In the genomic region with DNA sequence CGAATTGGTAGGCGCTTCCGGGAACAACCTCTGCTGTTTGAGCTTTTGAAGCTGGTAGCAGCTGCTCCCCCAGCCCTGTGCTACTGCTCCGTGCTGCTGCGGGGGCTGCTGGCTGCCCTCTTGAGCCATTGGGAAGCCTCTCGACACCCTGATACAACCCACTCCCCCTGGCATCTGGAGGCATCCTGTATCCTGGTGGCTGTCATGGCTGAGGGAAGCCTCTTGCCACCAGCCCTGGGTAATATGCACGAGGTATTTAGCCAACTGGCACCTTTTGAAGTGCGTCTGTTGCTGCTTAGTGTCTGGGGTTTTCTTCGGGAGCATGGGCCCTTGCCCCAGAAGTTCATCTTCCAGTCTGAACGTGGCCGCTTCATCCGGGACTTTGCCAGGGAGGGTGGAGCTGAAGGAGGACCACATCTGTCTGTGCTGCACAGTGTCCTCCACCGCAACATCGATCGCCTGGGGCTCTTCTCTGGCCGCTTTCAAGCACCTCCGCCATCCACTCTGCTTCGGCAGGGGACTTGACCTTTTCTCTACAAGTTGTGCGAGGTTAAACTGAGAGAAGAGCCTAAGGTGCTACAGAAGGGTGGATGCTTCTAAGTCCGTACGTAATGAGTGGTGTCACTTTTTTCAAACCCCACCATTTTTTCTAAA, we compare ENCODE assay signal across 9 mouse cellular contexts. TPM values are rescaled to one million over a fixed set of nuclear protein-coding genes. Genes with fewer than 3 reads are reported as not detected.
DNase-seq lines count a peak whose midpoint lies in the region; ATAC-seq and TF ChIP-seq lines count a peak whose summit lies in the region.
"Not testable (repeated sequence)": the region's sequence is repeated elsewhere in the genome, so short reads cannot be mapped to it uniquely, and the experiment has no call there.
"Had no signal": no experiment of that assay in that cellular context is flagged by ENCODE, and none has a peak within 500 bp of the region (broad histone marks: within the 10 kb centered on the region; RNA-seq: fewer than 3 reads in every experiment).

No protein-coding gene starts in this region.

- peak overlapping the region; percentile 68 for H3K9ac ChIP-seq in heart, embryonic 12.5 days
- peak overlapping the region; percentile 43 for H3K9ac ChIP-seq in liver, adult 2 months (ENCODE audit: low read depth, low read length)
- H3K9ac ChIP-seq in midbrain, embryonic 12.5 days (replicated peaks): peak overlapping the region; percentile 88

- not testable (repeated sequence) for H3K4me1 ChIP-seq in embryonic fibroblast, embryonic 13.5 days (ENCODE audit: control insufficient read depth, insufficient read depth, low read length); kidney, adult 2 months (ENCODE audit: control insufficient read depth, insufficient read depth, low read length)
- H3K4me1 ChIP-seq in heart, embryonic 12.5 days (replicated peaks): peaks cover 38% of the 10 kb centered on the region
- peaks cover 12% of the 10 kb centered on the region for H3K4me1 ChIP-seq in liver, adult 2 months (ENCODE audit: control insufficient read depth, insufficient read depth, low read length)
- H3K4me1 ChIP-seq in midbrain, embryonic 12.5 days: peaks cover 29% of the 10 kb centered on the region

- peak overlapping the region; percentile 44 for H3ac ChIP-seq in C2C12 (ENCODE audit: control insufficient read depth, insufficient read length, low read depth)

- peak; percentile 58 for DNase-seq in brain, adult 2 months (ENCODE audit: low read depth, low spot score)
- peak; percentile 62 for DNase-seq in kidney, adult 2 months
- DNase-seq in liver, adult 2 months (ENCODE audit: extremely low read depth, low read depth, low spot score): peak; percentile 53
- DNase-seq in right cerebral cortex, postnatal 4 days: peak; percentile 44

- not testable (repeated sequence) for TF ChIP-seq CTCF in C2C12 (IDR thresholded peaks at IDR 0.05; ENCODE audit: control insufficient read depth, insufficient read depth, insufficient read length); embryonic fibroblast, embryonic 13.5 days (IDR thresholded peaks at IDR 0.05; ENCODE audit: borderline replicate concordance, insufficient read depth, low read length); kidney, adult 2 months (conservative IDR thresholded peaks at IDR 0.05; ENCODE audit: insufficient read depth, insufficient read length, low read depth, low read length); liver, adult 2 months (IDR thresholded peaks at IDR 0.05; ENCODE audit: low read depth, low read length)

- peak overlapping the region; percentile 94 for H3K4me2 ChIP-seq in heart, embryonic 12.5 days
- H3K4me2 ChIP-seq in midbrain, embryonic 12.5 days (replicated peaks): peak overlapping the region; percentile 90

- H3K27me3 ChIP-seq in C2C12 (ENCODE audit: control insufficient read depth, insufficient read depth, insufficient read length); heart, embryonic 12.5 days (replicated peaks); kidney, adult 2 months (replicated peaks; ENCODE audit: control insufficient read depth, insufficient read depth, low read length); liver, adult 2 months (ENCODE audit: control insufficient read depth, insufficient read depth, low read length); midbrain, embryonic 12.5 days: not testable (repeated sequence)

- peaks cover 93% of the 10 kb centered on the region for H3K79me2 ChIP-seq in C2C12 (ENCODE audit: control insufficient read depth, insufficient read depth)
- peaks cover 16% of the 10 kb centered on the region; the same call in 1 of the 2 replicates for H3K79me2 ChIP-seq in liver, adult 2 months (ENCODE audit: control insufficient read depth, insufficient read depth, low read length)

- H3K4me3 ChIP-seq in C2C12 (ENCODE audit: insufficient read depth, poor library complexity, severe bottlenecking): peak overlapping the region; percentile 100
- not testable (repeated sequence) for H3K4me3 ChIP-seq in embryonic fibroblast, embryonic 13.5 days (ENCODE audit: insufficient read depth, low read length)
- peak overlapping the region; percentile 97 for H3K4me3 ChIP-seq in heart, embryonic 12.5 days
- H3K4me3 ChIP-seq in kidney, adult 2 months (ENCODE audit: insufficient read depth, low read depth, low read length): peak overlapping the region; percentile 88
- H3K4me3 ChIP-seq in liver, adult 2 months (ENCODE audit: insufficient read depth, low read depth, low read length): peak overlapping the region; percentile 71
- H3K4me3 ChIP-seq in midbrain, embryonic 12.5 days: peak overlapping the region; percentile 87

- H3K9me3 ChIP-seq in heart, embryonic 12.5 days (replicated peaks); midbrain, embryonic 12.5 days: not testable (repeated sequence)

- H3K79me3 ChIP-seq in C2C12 (ENCODE audit: low read depth): peaks cover 73% of the 10 kb centered on the region

- peak overlapping the region; percentile 69 for H3K27ac ChIP-seq in embryonic fibroblast, embryonic 13.5 days (ENCODE audit: insufficient read depth, low read length)
- H3K27ac ChIP-seq in heart, embryonic 12.5 days (ENCODE audit: poor library complexity, severe bottlenecking): peak overlapping the region; percentile 69
- H3K27ac ChIP-seq in kidney, adult 2 months (ENCODE audit: insufficient read depth, low read depth, low read length): peak overlapping the region; percentile 43
- peak overlapping the region; percentile 38 for H3K27ac ChIP-seq in liver, adult 2 months (replicated peaks; ENCODE audit: insufficient read depth, low read depth, low read length)
- H3K27ac ChIP-seq in midbrain, embryonic 12.5 days (replicated peaks): peak overlapping the region; percentile 81

- 25% methylated on average over 21 of the region's 21 CpGs for WGBS in heart, embryonic 12.5 days
- 17% methylated on average over 21 of the region's 21 CpGs for whole genome bisulfite sequencing in kidney, adult 2 months
- 16% methylated on average over 21 of the region's 21 CpGs for WGBS in liver, adult 2 months
- 29% methylated on average over 21 of the region's 21 CpGs for WGBS in midbrain, embryonic 12.5 days

- H3K36me3 ChIP-seq in C2C12 (ENCODE audit: control insufficient read depth, insufficient read depth): peaks cover 49% of the 10 kb centered on the region
- H3K36me3 ChIP-seq in heart, embryonic 12.5 days: peaks cover 39% of the 10 kb centered on the region
- not testable (repeated sequence) for H3K36me3 ChIP-seq in kidney, adult 2 months (ENCODE audit: control insufficient read depth, insufficient read depth, low read length); liver, adult 2 months (ENCODE audit: control insufficient read depth, insufficient read depth, low read length)
- H3K36me3 ChIP-seq in midbrain, embryonic 12.5 days: peaks cover 28% of the 10 kb centered on the region

- TF ChIP-seq POLR2A in embryonic fibroblast, embryonic 13.5 days (IDR thresholded peaks at IDR 0.05; ENCODE audit: low read depth, low read length); kidney, adult 2 months (IDR thresholded peaks at IDR 0.05; ENCODE audit: low read depth, low read length); liver, adult 2 months (IDR thresholded peaks at IDR 0.05; ENCODE audit: extremely low read depth, insufficient read depth, low read length): not testable (repeated sequence)

- not testable (repeated sequence) for ATAC-seq in heart, embryonic 12.5 days (ENCODE audit: insufficient number of reproducible peaks, low FRiP score)
- ATAC-seq in midbrain, embryonic 12.5 days (ENCODE audit: low FRiP score, low read depth): peak; percentile 71

RNA-seq across cellular contexts. Expression of gene Ganab, which starts 0.5 kb away (rescaled TPM):
- 117 TPM for polyA plus RNA-seq in C2C12 (2012; fragmentation: generic; extraction: Trizol)
- polyA plus RNA-seq in embryonic fibroblast, embryonic 13.5 days (2011; ENCODE audit: insufficient read length, low read depth, missing spikeins): 176 and 190 TPM in 2 replicates
- polyA plus RNA-seq in heart, embryonic 12.5 days (2016; fragmentation: Nextera tagmentation; extraction: Ambion mirVana): 78.7 and 83.6 TPM in 2 replicates
- polyA plus RNA-seq in kidney, adult 2 months (2012; rRNA removed): 130 and 136 TPM in 2 replicates
- total RNA-seq in liver, adult 2 months (2014; rRNA removed): 111 and 132 TPM in 2 replicates
- polyA plus RNA-seq in liver, adult 2 months (2012; rRNA removed): 127 and 140 TPM in 2 replicates
- 111 and 115 TPM in 2 replicates for polyA plus RNA-seq in midbrain, embryonic 12.5 days (2016; fragmentation: Nextera tagmentation; extraction: Ambion mirVana)

RNA-seq across cellular contexts. Expression of gene Ints5, which starts 4.5 kb away (rescaled TPM):
- polyA plus RNA-seq in C2C12 (2012; fragmentation: generic; extraction: Trizol): 48.0 TPM
- 20.2 and 23.1 TPM in 2 replicates for polyA plus RNA-seq in embryonic fibroblast, embryonic 13.5 days (2011; ENCODE audit: insufficient read length, low read depth, missing spikeins)
- 28.9 and 30.1 TPM in 2 replicates for polyA plus RNA-seq in heart, embryonic 12.5 days (2016; fragmentation: Nextera tagmentation; extraction: Ambion mirVana)
- 16.7 and 18.9 TPM in 2 replicates for polyA plus RNA-seq in kidney, adult 2 months (2012; rRNA removed)
- 3.8 and 5.6 TPM in 2 replicates for total RNA-seq in liver, adult 2 months (2014; rRNA removed)
- polyA plus RNA-seq in liver, adult 2 months (2012; rRNA removed): 13.2 and 15.9 TPM in 2 replicates
- polyA plus RNA-seq in midbrain, embryonic 12.5 days (2016; fragmentation: Nextera tagmentation; extraction: Ambion mirVana): 46.2 and 46.6 TPM in 2 replicates

RNA-seq across cellular contexts. Expression of gene Gm49416, which starts 8.6 kb away (rescaled TPM):
- polyA plus RNA-seq in C2C12 (2012; fragmentation: generic; extraction: Trizol): 0.61 TPM
- polyA plus RNA-seq in embryonic fibroblast, embryonic 13.5 days (2011; ENCODE audit: insufficient read length, low read depth, missing spikeins): 16.8 and 18.4 TPM in 2 replicates
- not detected in 2 replicates for polyA plus RNA-seq in heart, embryonic 12.5 days (2016; fragmentation: Nextera tagmentation; extraction: Ambion mirVana)
- polyA plus RNA-seq in kidney, adult 2 months (2012; rRNA removed): not detected in 2 replicates
- total RNA-seq in liver, adult 2 months (2014; rRNA removed): 3.4 TPM in 1 of 2 replicates, not detected in the other
- polyA plus RNA-seq in liver, adult 2 months (2012; rRNA removed): 1.1 TPM in 1 of 2 replicates, not detected in the other
- polyA plus RNA-seq in midbrain, embryonic 12.5 days (2016; fragmentation: Nextera tagmentation; extraction: Ambion mirVana): not detected in 2 replicates

RNA-seq across cellular contexts. Expression of gene 1810009A15Rik, which starts 8.7 kb away (rescaled TPM):
- 175 TPM for polyA plus RNA-seq in C2C12 (2012; fragmentation: generic; extraction: Trizol)
- 61.7 and 68.8 TPM in 2 replicates for polyA plus RNA-seq in embryonic fibroblast, embryonic 13.5 days (2011; ENCODE audit: insufficient read length, low read depth, missing spikeins)
- polyA plus RNA-seq in heart, embryonic 12.5 days (2016; fragmentation: Nextera tagmentation; extraction: Ambion mirVana): 64.2 and 64.5 TPM in 2 replicates
- 21.7 and 23.9 TPM in 2 replicates for polyA plus RNA-seq in kidney, adult 2 months (2012; rRNA removed)
- total RNA-seq in liver, adult 2 months (2014; rRNA removed): 23.5 and 34.0 TPM in 2 replicates
- polyA plus RNA-seq in liver, adult 2 months (2012; rRNA removed): 10.8 and 13.6 TPM in 2 replicates
- 81.0 and 87.1 TPM in 2 replicates for polyA plus RNA-seq in midbrain, embryonic 12.5 days (2016; fragmentation: Nextera tagmentation; extraction: Ambion mirVana)

RNA-seq across cellular contexts. Expression of gene Gm49403, which starts 13.6 kb away (rescaled TPM):
- polyA plus RNA-seq in C2C12 (2012; fragmentation: generic; extraction: Trizol): not detected
- polyA plus RNA-seq in embryonic fibroblast, embryonic 13.5 days (2011; ENCODE audit: insufficient read length, low read depth, missing spikeins): not detected in 2 replicates
- polyA plus RNA-seq in heart, embryonic 12.5 days (2016; fragmentation: Nextera tagmentation; extraction: Ambion mirVana): not detected in 2 replicates
- not detected in 2 replicates for polyA plus RNA-seq in kidney, adult 2 months (2012; rRNA removed)
- not detected in 2 replicates for total RNA-seq in liver, adult 2 months (2014; rRNA removed)
- polyA plus RNA-seq in liver, adult 2 months (2012; rRNA removed): not detected in 2 replicates
- polyA plus RNA-seq in midbrain, embryonic 12.5 days (2016; fragmentation: Nextera tagmentation; extraction: Ambion mirVana): not detected in 2 replicates
- total RNA-seq: layer of hippocampus, postnatal 36 days had no signal
